Mouse (Mus musculus): ENCODE measurements around the gene Zyg11a.

Zyg11a gene

DNA sequence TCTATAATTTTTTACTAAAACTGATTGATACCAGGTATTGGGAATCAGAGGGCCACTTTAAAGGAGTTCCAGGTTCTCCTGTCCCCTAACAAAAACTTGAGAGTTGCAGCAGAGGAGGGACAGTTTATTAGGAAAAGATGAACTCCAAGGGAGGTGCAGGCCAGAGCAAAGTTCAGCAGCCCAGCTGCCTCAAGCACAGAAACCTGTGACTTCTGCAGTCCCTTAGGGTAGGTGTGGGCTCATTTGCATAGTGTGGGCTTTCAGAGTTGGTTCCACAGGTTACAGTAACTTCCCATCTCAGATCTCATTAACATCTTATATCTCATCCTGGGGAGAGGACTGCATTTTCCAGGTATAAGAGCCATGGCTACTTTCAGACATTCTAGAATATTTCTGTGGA is 74.1 kb downstream of the Zyg11a start:
- no peak for DNase-seq

- peak; percentile 13 for DNase-seq
These were observed 74.7 kb downstream of the Zyg11a start for GRCm38 (mm10) chr4:108143178-108143577.

GRCm38 (mm10) chr4:108136938-108137337 is 80.9 kb downstream of the Zyg11a start:
- no peak for DNase-seq
